Mouse (Mus musculus) ovary, adult 18-20 months (tissue): ENCODE results near the gene Pdzrn4.
"Not testable (repeated sequence)": the region's sequence is repeated elsewhere in the genome, so short reads cannot be mapped to it uniquely, and the experiment has no call there.

ENCODE experiments used
- DNase-seq: peaks from one replicate; pipeline ENCODE4 v3.0.0; 2022; ENCODE audit warnings: low spot score, mixed read lengths

Pdzrn4 gene

GRCm38 (mm10) chr15:92396770-92397608 lies at the start of gene Pdzrn4:
Pdzrn4 (plus strand) TSS chr15:92396881.
- peak; percentile 3 for DNase-seq

GRCm38 (mm10) chr15:92347426-92347825 lies 49.3 kb upstream of the Pdzrn4 start:
- DNase-seq: no peak

- no peak for DNase-seq
These were observed 48.8 kb upstream of the Pdzrn4 start for GRCm38 (mm10) chr15:92347902-92348301.

- DNase-seq: not testable (repeated sequence)
These were observed 48.2 kb upstream of the Pdzrn4 start for GRCm38 (mm10) chr15:92348453-92348852.

GRCm38 (mm10) chr15:92364153-92364552 lies 32.5 kb upstream of the Pdzrn4 start:
- DNase-seq: no peak

- DNase-seq: no peak
These were observed 32.1 kb upstream of the Pdzrn4 start for GRCm38 (mm10) chr15:92364592-92364991.

GRCm38 (mm10) chr15:92394811-92395210 lies 1.9 kb upstream of the Pdzrn4 start:
- no peak for DNase-seq

GRCm38 (mm10) chr15:92398747-92399146 lies 2.1 kb downstream of the Pdzrn4 start:
- no peak for DNase-seq

GRCm38 (mm10) chr15:92399278-92399677 lies 2.6 kb downstream of the Pdzrn4 start:
- DNase-seq: no peak

- no peak for DNase-seq
These were observed 4.9 kb downstream of the Pdzrn4 start for GRCm38 (mm10) chr15:92401554-92401953.

GRCm38 (mm10) chr15:92415323-92415722 lies 18.6 kb downstream of the Pdzrn4 start:
- DNase-seq: no peak

- no peak for DNase-seq
These were observed 19.5 kb downstream of the Pdzrn4 start for GRCm38 (mm10) chr15:92416141-92416540.

- no peak for DNase-seq
These were observed 20.0 kb downstream of the Pdzrn4 start for GRCm38 (mm10) chr15:92416658-92417057.

GRCm38 (mm10) chr15:92417120-92417519 lies 20.4 kb downstream of the Pdzrn4 start:
- no peak for DNase-seq

GRCm38 (mm10) chr15:92434605-92435004 lies 37.9 kb downstream of the Pdzrn4 start:
- DNase-seq: no peak

GRCm38 (mm10) chr15:92435306-92435705 lies 38.6 kb downstream of the Pdzrn4 start:
- no peak for DNase-seq

- no peak for DNase-seq
These were observed 45.0 kb downstream of the Pdzrn4 start for GRCm38 (mm10) chr15:92441630-92442180.

- no peak for DNase-seq
These were observed 51.0 kb downstream of the Pdzrn4 start for GRCm38 (mm10) chr15:92447708-92448147.

GRCm38 (mm10) chr15:92449112-92449511 lies 52.4 kb downstream of the Pdzrn4 start:
- DNase-seq: no peak

GRCm38 (mm10) chr15:92452620-92453019 lies 55.9 kb downstream of the Pdzrn4 start:
- DNase-seq: no peak

GRCm38 (mm10) chr15:92482198-92482597 lies 85.5 kb downstream of the Pdzrn4 start:
- no peak for DNase-seq

- DNase-seq: no peak
These were observed 94.7 kb downstream of the Pdzrn4 start for GRCm38 (mm10) chr15:92491376-92491775.

GRCm38 (mm10) chr15:92495465-92496174 lies 98.9 kb downstream of the Pdzrn4 start:
- no peak for DNase-seq
